Mouse (Mus musculus): ENCODE measurements around the gene Tgtp2.
"Not testable (repeated sequence)": the region's sequence is repeated elsewhere in the genome, so short reads cannot be mapped to it uniquely, and the experiment has no call there.

The Tgtp2 gene

GRCm38 (mm10) chr11:49086858-49087361, 22.9 kb upstream of the Tgtp2 start:
- DNase-seq (ENCODE audit: inconsistent age in 2 of 2, low spot score in 1 of 2) = peak in 1 of 2 experiments; percentile 58

- peak in 1 of 2 experiments; percentile 75 for DNase-seq (ENCODE audit: inconsistent age in 2 of 2, low spot score in 1 of 2)
Measured at GRCm38 (mm10) chr11:49084875-49085274, 20.9 kb upstream of the Tgtp2 start.

- no peak for DNase-seq (ENCODE audit: inconsistent age in 2 of 2, low spot score in 1 of 2)
Measured at GRCm38 (mm10) chr11:49084385-49084784, 20.4 kb upstream of the Tgtp2 start.

DNA sequence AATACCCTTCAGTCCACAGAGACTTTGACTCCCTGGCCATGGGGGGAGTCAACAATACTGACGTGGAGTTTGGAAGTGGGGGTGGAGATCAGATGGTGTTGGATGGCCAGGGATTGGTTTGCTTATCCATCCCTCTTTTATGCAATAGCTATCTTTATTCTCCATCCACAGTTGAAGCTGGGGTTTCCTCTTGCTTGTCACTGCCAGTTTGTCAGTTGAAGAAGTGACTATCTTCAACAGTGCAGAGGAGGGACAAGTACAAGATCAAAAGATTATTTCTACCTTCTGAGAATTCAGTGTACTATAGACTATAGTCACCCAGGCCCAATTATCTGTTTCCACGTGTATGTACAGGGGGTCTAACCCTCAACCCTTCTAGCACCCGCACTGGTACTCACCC, 19.8 kb upstream of the Tgtp2 start:
- DNase-seq (ENCODE audit: inconsistent age in 2 of 2, low spot score in 1 of 2) = no peak

GRCm38 (mm10) chr11:49083146-49083545, 19.1 kb upstream of the Tgtp2 start:
- no peak for DNase-seq (ENCODE audit: inconsistent age in 2 of 2, low spot score in 1 of 2)

- DNase-seq (ENCODE audit: inconsistent age in 2 of 2, low spot score in 1 of 2) = no peak
Measured at GRCm38 (mm10) chr11:49081886-49082285, 17.9 kb upstream of the Tgtp2 start.

DNA sequence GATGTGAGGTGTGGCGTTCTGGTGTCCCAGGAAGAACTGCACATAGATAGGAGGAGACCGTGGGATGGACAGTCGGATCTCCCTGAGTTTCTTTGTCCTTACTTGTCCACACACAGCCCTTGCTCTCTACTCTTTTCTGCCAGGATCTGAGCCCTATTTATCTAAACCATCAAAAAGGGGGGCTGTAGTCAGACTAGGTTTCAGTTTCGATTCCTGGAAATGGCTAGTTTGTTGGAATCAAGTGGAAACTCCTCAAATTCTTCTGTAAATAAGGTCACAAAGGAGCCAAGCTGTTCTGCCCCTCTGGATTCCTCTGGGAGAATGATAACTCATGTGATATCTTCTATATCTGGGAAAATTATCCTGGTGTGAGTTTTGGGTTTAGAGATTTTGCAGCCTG, 17.4 kb upstream of the Tgtp2 start:
- DNase-seq (ENCODE audit: inconsistent age in 2 of 2, low spot score in 1 of 2) = peak in 1 of 2 experiments; percentile 57

- DNase-seq (ENCODE audit: inconsistent age in 2 of 2, low spot score in 1 of 2) = peak in 1 of 2 experiments; percentile 37
Measured at GRCm38 (mm10) chr11:49080636-49081035, 16.6 kb upstream of the Tgtp2 start.

- DNase-seq (ENCODE audit: inconsistent age in 2 of 2, low spot score in 1 of 2) = no peak
Measured at GRCm38 (mm10) chr11:49078719-49079118, 14.7 kb upstream of the Tgtp2 start.

DNA sequence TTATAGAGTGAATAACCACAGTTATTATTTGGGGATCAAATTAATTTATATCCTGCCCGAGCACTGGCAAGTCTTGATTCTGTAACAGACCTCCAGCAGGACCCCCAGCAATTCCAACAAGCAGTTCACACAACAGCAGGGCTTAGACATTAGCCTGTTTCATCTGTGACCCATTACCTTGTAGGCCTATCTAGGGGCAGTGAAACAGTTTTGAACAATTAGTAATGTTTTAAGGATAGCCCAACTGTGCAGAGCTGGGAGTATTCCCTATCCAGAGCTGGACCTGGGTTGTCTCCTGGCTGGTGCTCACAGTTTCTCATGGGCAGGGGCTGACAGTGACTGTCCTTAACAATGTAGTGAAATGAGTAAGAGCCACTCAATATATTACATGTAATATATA, 13.0 kb upstream of the Tgtp2 start:
- no peak for DNase-seq (ENCODE audit: inconsistent age in 2 of 2, low spot score in 1 of 2)

- peak; percentile 24 to 59 for DNase-seq (ENCODE audit: inconsistent age in 2 of 2, low spot score in 1 of 2)
Measured at GRCm38 (mm10) chr11:49076001-49076757, 12.2 kb upstream of the Tgtp2 start, which contains the start of gene Ifi47. Gene Ifi47, plus strand, starts transcription at chr11:49076587.

GRCm38 (mm10) chr11:49068358-49068757, 4.4 kb upstream of the Tgtp2 start:
- DNase-seq (ENCODE audit: inconsistent age in 2 of 2, low spot score in 1 of 2) = no peak

DNA sequence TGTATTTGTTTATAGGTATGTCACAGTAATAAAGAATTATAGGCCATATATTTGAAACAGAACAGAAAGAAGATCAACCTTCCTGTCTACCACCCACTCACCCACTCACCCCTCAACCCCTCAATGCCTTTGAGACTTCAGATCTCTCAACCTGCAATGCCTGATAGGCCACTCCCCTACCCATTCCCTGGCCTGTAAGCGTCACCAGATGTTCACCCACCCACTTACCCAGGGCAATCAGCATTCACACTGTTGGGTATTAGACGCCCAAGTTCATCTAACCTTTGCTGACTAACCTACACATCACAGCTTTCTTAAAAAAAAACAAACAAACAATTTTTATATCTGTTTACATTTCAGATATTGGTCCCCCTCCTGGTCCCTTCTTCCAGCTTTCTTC, 2.1 kb downstream of the Tgtp2 start:
- not testable (repeated sequence) for DNase-seq (ENCODE audit: inconsistent age in 2 of 2, low spot score in 1 of 2)

DNA sequence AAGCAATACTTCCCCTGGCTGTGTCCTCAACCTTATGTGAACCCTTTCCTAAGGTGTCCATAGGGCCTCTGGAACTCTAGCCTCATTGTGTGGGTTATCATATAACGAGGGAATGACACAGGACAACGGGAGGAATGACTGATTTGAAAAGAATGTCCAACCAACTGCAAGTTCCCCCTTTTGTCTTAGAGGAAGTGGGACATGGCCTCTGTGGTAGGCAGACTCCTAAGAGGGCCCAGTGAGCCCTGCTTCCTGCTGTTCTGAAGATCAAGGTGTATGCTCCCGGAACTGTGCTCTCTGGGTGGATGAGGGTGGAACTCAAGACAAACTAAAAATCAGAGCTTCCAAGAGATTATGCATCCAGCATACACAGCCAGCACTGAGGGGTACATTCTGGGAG, 3.9 kb downstream of the Tgtp2 start:
- DNase-seq (ENCODE audit: inconsistent age in 2 of 2, low spot score in 1 of 2) = not testable (repeated sequence)

DNA sequence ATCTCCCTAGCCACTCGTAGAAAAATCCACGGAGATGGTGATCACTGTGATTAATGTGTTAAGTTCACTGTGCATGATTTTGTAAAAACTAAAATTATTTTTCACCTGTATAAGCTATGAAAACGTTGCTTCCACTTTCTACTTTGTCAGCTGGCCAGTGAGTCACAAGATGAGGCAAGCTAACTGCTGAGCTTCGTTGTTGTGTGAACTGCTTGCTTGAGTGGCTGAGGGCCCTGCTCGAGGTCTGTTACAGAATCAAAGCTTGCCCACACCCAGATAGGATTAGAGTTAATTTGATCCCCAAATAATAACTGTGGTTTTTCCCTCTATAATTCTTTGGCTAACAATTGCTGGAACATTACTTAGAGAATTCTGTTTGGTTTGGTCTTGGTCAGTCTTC, 12.1 kb downstream of the Tgtp2 start:
- not testable (repeated sequence) for DNase-seq (ENCODE audit: inconsistent age in 2 of 2, low spot score in 1 of 2)

DNA sequence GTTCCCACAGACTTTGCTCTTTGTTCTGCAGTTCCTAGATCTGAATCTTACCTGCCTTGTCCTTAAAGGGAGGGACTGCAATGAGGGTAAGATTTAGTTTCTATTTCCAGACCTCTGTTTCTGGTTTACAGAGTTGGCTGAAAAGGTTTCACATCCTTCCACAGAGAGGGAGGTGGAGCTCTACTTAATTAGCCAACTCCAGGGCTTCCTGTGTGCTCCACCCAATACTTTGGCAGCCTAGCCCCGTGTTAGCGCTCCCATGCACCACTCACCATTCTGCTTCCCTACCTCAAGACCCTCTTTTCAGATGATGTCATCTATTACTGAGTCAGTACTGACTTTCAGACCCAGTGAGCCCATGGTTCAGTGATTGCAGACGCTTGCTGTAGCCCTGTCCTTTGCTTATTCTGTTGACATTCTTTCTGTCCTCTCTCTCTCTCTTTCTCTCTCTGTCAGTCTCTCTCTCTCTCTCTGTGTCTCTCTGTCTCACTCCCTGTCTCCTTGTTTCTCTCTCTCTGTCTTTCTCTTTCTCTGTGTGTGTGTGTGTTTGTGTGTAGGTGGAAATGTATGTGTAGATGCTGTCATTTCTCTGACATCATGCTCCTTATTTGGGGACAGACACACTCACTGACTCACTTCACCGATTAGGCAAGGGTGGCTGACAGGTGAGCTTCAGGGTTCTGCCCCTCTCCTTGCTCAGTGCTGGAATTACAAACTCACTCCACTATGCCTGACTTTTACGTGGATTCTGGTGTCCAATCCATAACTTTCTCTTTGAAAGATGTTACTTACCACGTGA, 12.7 kb downstream of the Tgtp2 start, which contains the start of gene 9930111J21Rik2:
Gene 9930111J21Rik2, minus strand, starts transcription at position 150 of the 799 bp plus-strand sequence.
- DNase-seq (ENCODE audit: inconsistent age in 2 of 2, low spot score in 1 of 2) = not testable (repeated sequence)

DNA sequence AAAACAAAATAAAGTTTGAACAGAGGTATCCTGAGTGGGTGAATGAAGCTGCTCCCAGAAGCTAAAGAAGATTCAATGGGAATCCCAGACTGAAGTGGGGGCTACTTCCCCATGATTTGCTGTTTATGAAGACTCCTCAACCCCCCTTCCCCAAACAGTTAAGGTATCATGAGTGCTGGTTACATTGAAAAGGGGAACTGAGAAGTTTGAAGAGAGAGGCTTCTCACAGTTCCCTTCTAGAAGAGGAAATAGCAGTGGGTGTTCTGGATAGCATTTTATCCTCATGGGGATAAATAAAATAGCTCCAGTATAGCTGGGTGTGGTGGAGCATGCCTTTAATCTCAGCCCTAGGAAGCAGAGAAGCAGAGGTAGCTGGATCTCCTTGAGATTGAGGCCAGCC, 13.9 kb downstream of the Tgtp2 start:
- DNase-seq (ENCODE audit: inconsistent age in 2 of 2, low spot score in 1 of 2) = not testable (repeated sequence)

GRCm38 (mm10) chr11:49012074-49012473, 51.9 kb downstream of the Tgtp2 start:
- not testable (repeated sequence) for DNase-seq (ENCODE audit: inconsistent age in 2 of 2, low spot score in 1 of 2)

Measured in adrenal gland, adult (tissue).